Mouse (Mus musculus): ENCODE measurements around the gene Lpar3. TPM values are rescaled to one million over a fixed set of nuclear protein-coding genes. Genes with fewer than 3 reads are reported as not detected.

Gene Lpar3
- polyA plus RNA-seq, 1 experiment from 2014 or later, result 1.4 TPM

GRCm38 (mm10) chr3:146211964-146212363, 8.8 kb upstream of the Lpar3 start:
- Histone ChIP-seq H3K9me3 (no peaks in the 10 kb centered on the region), H3K36me3 (no peaks in the 10 kb centered on the region), H3K4me1 (no peaks in the 10 kb centered on the region), H3K27ac (no peak overlapping the region), H3K27me3 (no peaks in the 10 kb centered on the region), H3K9ac (no peak overlapping the region), H3K4me3 (no peak overlapping the region), H3K4me2 (replicated peaks) (no peak overlapping the region)
- WGBS, result 80% methylated on average over 2 of the region's 2 CpGs
- no peak for ATAC-seq (ENCODE audit: insufficient number of reproducible peaks, insufficient read depth, low FRiP score, low TSS enrichment)

GRCm38 (mm10) chr3:146213336-146213735, 7.4 kb upstream of the Lpar3 start:
- H3K27ac ChIP-seq, result no peak overlapping the region
- H3K4me3 ChIP-seq, result no peak overlapping the region
- no peaks in the 10 kb centered on the region for H3K36me3 ChIP-seq
- H3K9me3 ChIP-seq, result no peaks in the 10 kb centered on the region
- H3K4me1 ChIP-seq, result no peaks in the 10 kb centered on the region
- ATAC-seq (ENCODE audit: insufficient number of reproducible peaks, insufficient read depth, low FRiP score, low TSS enrichment), result no peak
- H3K9ac ChIP-seq, result no peak overlapping the region
- H3K27me3 ChIP-seq, result no peaks in the 10 kb centered on the region
- no peak overlapping the region for H3K4me2 ChIP-seq (replicated peaks)
- 48% methylated on average over 5 of the region's 5 CpGs for WGBS

- Histone ChIP-seq H3K4me2 (replicated peaks) (no peak overlapping the region), H3K4me1 (peaks cover 3% of the 10 kb centered on the region; the same call in 1 of the 2 replicates), H3K27ac (no peak overlapping the region), H3K27me3 (peaks cover 23% of the 10 kb centered on the region), H3K9me3 (no peaks in the 10 kb centered on the region), H3K36me3 (no peaks in the 10 kb centered on the region), H3K4me3 (no peak overlapping the region), H3K9ac (no peak overlapping the region)
- WGBS, result 94% methylated on average over 3 of the region's 3 CpGs
- ATAC-seq (ENCODE audit: insufficient number of reproducible peaks, insufficient read depth, low FRiP score, low TSS enrichment), result no peak
These were observed 4.2 kb upstream of the Lpar3 start for GRCm38 (mm10) chr3:146216561-146216960.

GRCm38 (mm10) chr3:146224271-146224670, 3.5 kb downstream of the Lpar3 start:
- Histone ChIP-seq H3K9ac (no peak overlapping the region), H3K36me3 (no peaks in the 10 kb centered on the region), H3K27ac (no peak overlapping the region), H3K4me1 (peaks cover 3% of the 10 kb centered on the region; the same call in 1 of the 2 replicates), H3K4me2 (replicated peaks) (no peak overlapping the region), H3K27me3 (peaks cover 38% of the 10 kb centered on the region), H3K4me3 (no peak overlapping the region), H3K9me3 (no peaks in the 10 kb centered on the region)
- ATAC-seq (ENCODE audit: insufficient number of reproducible peaks, insufficient read depth, low FRiP score, low TSS enrichment), result no peak
- 71% methylated on average over 4 of the region's 4 CpGs for WGBS

GRCm38 (mm10) chr3:146225061-146225761, 4.4 kb downstream of the Lpar3 start:
- WGBS, result 85% methylated on average over 7 of the region's 7 CpGs
- H3K4me2 ChIP-seq (replicated peaks), result no peak overlapping the region
- no peak overlapping the region for H3K4me3 ChIP-seq
- ATAC-seq (ENCODE audit: insufficient number of reproducible peaks, insufficient read depth, low FRiP score, low TSS enrichment), result no peak
- peaks cover 31% of the 10 kb centered on the region for H3K27me3 ChIP-seq
- peaks cover 3% of the 10 kb centered on the region; the same call in 1 of the 2 replicates for H3K4me1 ChIP-seq
- no peak overlapping the region for H3K27ac ChIP-seq
- H3K9ac ChIP-seq, result no peak overlapping the region
- H3K36me3 ChIP-seq, result no peaks in the 10 kb centered on the region
- H3K9me3 ChIP-seq, result no peaks in the 10 kb centered on the region

GRCm38 (mm10) chr3:146227427-146227826, 6.7 kb downstream of the Lpar3 start:
- Histone ChIP-seq H3K9me3 (no peaks in the 10 kb centered on the region), H3K4me2 (replicated peaks) (no peak overlapping the region), H3K36me3 (no peaks in the 10 kb centered on the region), H3K9ac (no peak overlapping the region), H3K27me3 (peaks cover 11% of the 10 kb centered on the region), H3K27ac (no peak overlapping the region), H3K4me3 (no peak overlapping the region), H3K4me1 (no peaks in the 10 kb centered on the region)
- WGBS, result 53% methylated on average over 3 of the region's 3 CpGs
- no peak for ATAC-seq (ENCODE audit: insufficient number of reproducible peaks, insufficient read depth, low FRiP score, low TSS enrichment)

- no peak overlapping the region for H3K27ac ChIP-seq
- no peaks in the 10 kb centered on the region for H3K4me1 ChIP-seq
- no peak for ATAC-seq (ENCODE audit: insufficient number of reproducible peaks, insufficient read depth, low FRiP score, low TSS enrichment)
- no peaks in the 10 kb centered on the region for H3K36me3 ChIP-seq
- 82% methylated on average over 13 of the region's 13 CpGs for WGBS
- no peak overlapping the region for H3K9ac ChIP-seq
- H3K4me3 ChIP-seq, result no peak overlapping the region
- H3K9me3 ChIP-seq, result no peaks in the 10 kb centered on the region
- no peaks in the 10 kb centered on the region for H3K27me3 ChIP-seq
- no peak overlapping the region for H3K4me2 ChIP-seq (replicated peaks)
These were observed 8.0 kb downstream of the Lpar3 start for GRCm38 (mm10) chr3:146228559-146229310.

GRCm38 (mm10) chr3:146232708-146233107, 11.9 kb downstream of the Lpar3 start:
- H3K4me1 ChIP-seq, result no peaks in the 10 kb centered on the region
- no peaks in the 10 kb centered on the region for H3K9me3 ChIP-seq
- 75% methylated on average over 7 of the region's 7 CpGs for WGBS
- no peaks in the 10 kb centered on the region for H3K36me3 ChIP-seq
- H3K27me3 ChIP-seq, result no peaks in the 10 kb centered on the region
- H3K27ac ChIP-seq, result no peak overlapping the region
- no peak overlapping the region for H3K4me2 ChIP-seq (replicated peaks)
- no peak for ATAC-seq (ENCODE audit: insufficient number of reproducible peaks, insufficient read depth, low FRiP score, low TSS enrichment)
- no peak overlapping the region for H3K9ac ChIP-seq
- no peak overlapping the region for H3K4me3 ChIP-seq

- WGBS, result 51% methylated on average over 4 of the region's 4 CpGs
- H3K27me3 ChIP-seq, result no peaks in the 10 kb centered on the region
These were observed 13.0 kb downstream of the Lpar3 start for GRCm38 (mm10) chr3:146233741-146234140.

GRCm38 (mm10) chr3:146234530-146234929, 13.8 kb downstream of the Lpar3 start:
- H3K9ac ChIP-seq, result no peak overlapping the region
- H3K36me3 ChIP-seq, result no peaks in the 10 kb centered on the region
- H3K4me1 ChIP-seq, result no peaks in the 10 kb centered on the region
- H3K27me3 ChIP-seq, result no peaks in the 10 kb centered on the region
- no peak for ATAC-seq (ENCODE audit: insufficient number of reproducible peaks, insufficient read depth, low FRiP score, low TSS enrichment)
- H3K4me3 ChIP-seq, result no peak overlapping the region
- no peak overlapping the region for H3K27ac ChIP-seq
- WGBS, result 64% methylated on average over 10 of the region's 10 CpGs
- H3K9me3 ChIP-seq, result no peaks in the 10 kb centered on the region
- H3K4me2 ChIP-seq (replicated peaks), result no peak overlapping the region

More at GRCm38 (mm10) chr3:146233741-146234140, 13.0 kb downstream of the Lpar3 start:
- Histone ChIP-seq H3K9me3 (no peaks in the 10 kb centered on the region), H3K9ac (no peak overlapping the region), H3K27ac (no peak overlapping the region), H3K4me1 (no peaks in the 10 kb centered on the region), H3K36me3 (no peaks in the 10 kb centered on the region), H3K4me3 (no peak overlapping the region), H3K4me2 (replicated peaks) (no peak overlapping the region)
- no peak for ATAC-seq (ENCODE audit: insufficient number of reproducible peaks, insufficient read depth, low FRiP score, low TSS enrichment)

- H3K36me3 ChIP-seq, result no peaks in the 10 kb centered on the region
- ATAC-seq (ENCODE audit: insufficient number of reproducible peaks, insufficient read depth, low FRiP score, low TSS enrichment), result no peak
- no peak overlapping the region for H3K27ac ChIP-seq
- no peak overlapping the region for H3K4me3 ChIP-seq
- no peak overlapping the region for H3K9ac ChIP-seq
- H3K4me2 ChIP-seq (replicated peaks), result no peak overlapping the region
- no peaks in the 10 kb centered on the region for H3K27me3 ChIP-seq
- 51% methylated on average over 8 of the region's 8 CpGs for WGBS
- no peaks in the 10 kb centered on the region for H3K4me1 ChIP-seq
- no peaks in the 10 kb centered on the region for H3K9me3 ChIP-seq
These were observed 15.5 kb downstream of the Lpar3 start for GRCm38 (mm10) chr3:146236280-146236679.

GRCm38 (mm10) chr3:146237676-146238075, 16.9 kb downstream of the Lpar3 start:
- WGBS, result 87% methylated on average over 5 of the region's 5 CpGs
- no peak overlapping the region for H3K4me3 ChIP-seq
- H3K27ac ChIP-seq, result no peak overlapping the region
- no peaks in the 10 kb centered on the region for H3K27me3 ChIP-seq
- H3K9ac ChIP-seq, result no peak overlapping the region
- no peaks in the 10 kb centered on the region for H3K4me1 ChIP-seq
- H3K36me3 ChIP-seq, result no peaks in the 10 kb centered on the region
- H3K4me2 ChIP-seq (replicated peaks), result no peak overlapping the region
- no peaks in the 10 kb centered on the region for H3K9me3 ChIP-seq
- no peak for ATAC-seq (ENCODE audit: insufficient number of reproducible peaks, insufficient read depth, low FRiP score, low TSS enrichment)
